Mouse (Mus musculus) spleen, postnatal 36 days (tissue): Measurements from ENCODE around the gene Iqub.

Experiments used
- DNase-seq, 2 experiments: peaks; one replicate each; pipeline ENCODE4 v3.0.0; 2022; ENCODE audit warnings: low spot score in 2 of 2, mixed read lengths in 1 of 2

The Iqub gene

GRCm38 (mm10) chr6:24470571-24471132 lies 44.2 kb downstream of the Iqub start:
- DNase-seq = no peak

GRCm38 (mm10) chr6:24470135-24470534 lies 44.7 kb downstream of the Iqub start:
- DNase-seq = no peak

- no peak for DNase-seq
These were observed 58.8 kb downstream of the Iqub start for GRCm38 (mm10) chr6:24456097-24456496.

- no peak for DNase-seq
These were observed 63.6 kb downstream of the Iqub start for GRCm38 (mm10) chr6:24451026-24451821.

- DNase-seq = no peak
These were observed 64.6 kb downstream of the Iqub start for GRCm38 (mm10) chr6:24450241-24450640.

GRCm38 (mm10) chr6:24416056-24416455 lies 98.8 kb downstream of the Iqub start:
- DNase-seq = no peak

GRCm38 (mm10) chr6:24415500-24415899 lies 99.4 kb downstream of the Iqub start:
- DNase-seq = no peak

- DNase-seq = no peak
These were observed 106.1 kb downstream of the Iqub start for GRCm38 (mm10) chr6:24408573-24409427.

GRCm38 (mm10) chr6:24407743-24408142 lies 107.1 kb downstream of the Iqub start:
- no peak for DNase-seq

- no peak for DNase-seq
These were observed 117.6 kb downstream of the Iqub start for GRCm38 (mm10) chr6:24397237-24397647.
